Mouse (Mus musculus) embryonic facial prominence, embryonic 12.5 days (tissue): ENCODE measurements around the gene Ggnbp2. TPM values are rescaled to one million over a fixed set of nuclear protein-coding genes. Genes with fewer than 3 reads are reported as not detected.
"Not testable (repeated sequence)": the region's sequence is repeated elsewhere in the genome, so short reads cannot be mapped to it uniquely, and the experiment has no call there.

Experiments used
- ATAC-seq: fragments of 200-750 bp; cut with Nextera tagmentation; 2 replicates; pipeline ENCODE4 v1.8.0; 2017; ENCODE audit not compliant: insufficient number of reproducible peaks, insufficient read depth, low FRiP score, low TSS enrichment
- H3K27ac ChIP-seq: fragments of 300-500 bp; sonication (generic); 2 replicates; pipeline ENCODE4 v1.5.1; 2016; ENCODE audit warnings: mild to moderate bottlenecking
- H3K27me3 ChIP-seq: fragments of 300-500 bp; sonication (generic); 2 replicates; pipeline ENCODE4 v1.6.1; 2016; ENCODE audit warnings: mild to moderate bottlenecking, moderate library complexity
- H3K36me3 ChIP-seq: fragments of 300-500 bp; sonication (generic); 2 replicates; pipeline ENCODE4 v1.6.1; 2016; ENCODE audit warnings: mild to moderate bottlenecking
- H3K4me1 ChIP-seq: fragments of 300-500 bp; sonication (generic); 2 replicates; pipeline ENCODE4 v1.6.1; 2016
- H3K4me2 ChIP-seq: fragments of 300-500 bp; sonication (generic); replicated peaks from 2 replicates; pipeline ENCODE4 v1.6.1; 2016; ENCODE audit warnings: mild to moderate bottlenecking, moderate library complexity
- H3K4me3 ChIP-seq: fragments of 300-500 bp; sonication (generic); 2 replicates; pipeline ENCODE4 v1.5.1; 2016; ENCODE audit warnings: mild to moderate bottlenecking
- H3K9ac ChIP-seq: fragments of 300-500 bp; sonication (generic); 2 replicates; pipeline ENCODE4 v1.6.1; 2016; ENCODE audit warnings: mild to moderate bottlenecking, moderate library complexity
- H3K9me3 ChIP-seq: fragments of 300-500 bp; sonication (generic); 2 replicates; pipeline ENCODE4 v1.6.1; 2016; ENCODE audit warnings: mild to moderate bottlenecking, moderate library complexity
- WGBS: fragments of 180-500 bp; shearing (Covaris S2); methylation state at CpG from one replicate; pipeline ENCODE4 v1.1.7; 2016; 5-methylcytosine and 5-hydroxymethylcytosine counted together
- polyA plus RNA-seq: library from polyadenylated mRNA; unstranded; fragments of >200 nt; fragmentation: Nextera tagmentation; extraction: Ambion mirVana; gene quantifications from 2 replicates; pipeline ENCODE4 v1.2.1, GENCODE M21; 2016

The Ggnbp2 gene
- polyA plus RNA-seq, 1 experiment from 2014 or later = 75.1 TPM

DNA sequence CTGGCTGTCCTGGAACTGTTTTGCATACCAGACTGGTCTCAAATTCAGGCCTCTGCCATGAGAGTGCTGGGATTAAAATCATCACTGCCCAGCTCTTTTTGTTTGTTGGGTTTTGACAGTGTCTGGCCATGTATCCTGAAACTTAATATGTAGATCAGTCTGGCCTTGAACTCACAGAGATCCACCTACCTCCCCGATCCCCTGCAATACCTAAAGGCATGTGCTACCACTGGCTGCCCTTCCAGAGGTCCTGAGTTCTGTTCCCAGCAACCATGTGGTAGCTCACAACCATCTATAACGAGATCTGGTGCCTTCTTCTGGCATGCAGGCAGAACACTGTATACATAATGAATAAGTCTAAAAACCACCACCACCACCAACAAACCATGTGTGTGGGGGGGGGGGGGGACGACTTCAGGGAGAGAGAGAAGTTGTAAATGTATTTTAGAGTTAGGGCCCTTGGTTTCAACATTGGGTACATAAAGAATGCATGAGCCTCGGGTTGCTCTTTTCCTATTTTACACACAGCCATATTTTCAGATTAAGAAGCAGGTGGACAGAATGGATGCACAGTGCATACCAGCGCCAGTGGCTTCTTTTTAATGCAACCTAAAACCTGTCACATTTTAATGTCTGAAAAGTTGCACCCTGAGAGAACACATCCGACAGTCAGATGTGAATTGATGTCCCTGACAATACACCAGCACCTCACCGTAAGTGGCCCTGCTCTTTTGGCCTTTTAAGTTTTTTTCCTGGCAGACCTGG, 8.6 kb upstream of the Ggnbp2 start:
- no peak for ATAC-seq
- no peaks in the 10 kb centered on the region for H3K9me3 ChIP-seq
- no peaks in the 10 kb centered on the region for H3K27me3 ChIP-seq
- H3K36me3 ChIP-seq = peaks cover 12% of the 10 kb centered on the region
- peaks cover 14% of the 10 kb centered on the region for H3K4me1 ChIP-seq
- peak overlapping the region; percentile 86 for H3K4me3 ChIP-seq
- peak overlapping the region; percentile 82 for H3K9ac ChIP-seq
- WGBS = 24% methylated on average over 7 of the region's 7 CpGs
- peak overlapping the region; percentile 94 for H3K27ac ChIP-seq
- H3K4me2 ChIP-seq = peak overlapping the region; percentile 91

DNA sequence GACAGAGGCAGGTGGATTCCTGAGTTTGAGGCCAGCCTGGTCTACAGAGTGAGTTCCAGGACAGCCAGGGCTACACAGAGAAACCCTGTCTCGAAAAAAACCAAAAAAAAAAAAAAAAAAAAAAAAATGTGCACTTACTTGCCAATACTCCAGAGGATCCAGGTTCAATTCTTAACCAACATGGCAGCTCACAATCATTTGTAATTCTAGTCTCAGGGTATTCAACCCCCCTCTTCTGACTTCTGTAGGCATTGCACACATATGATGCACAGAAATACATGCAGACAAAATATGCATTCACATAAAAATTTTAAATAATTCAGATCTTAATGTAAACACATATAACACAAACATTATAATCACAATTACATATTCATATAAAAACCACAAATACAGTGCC, 5.4 kb upstream of the Ggnbp2 start:
- 57% methylated on average over 1 of the region's 1 CpGs for WGBS
- H3K4me3 ChIP-seq, H3K27me3 ChIP-seq, ATAC-seq, H3K4me2 ChIP-seq, H3K9ac ChIP-seq, H3K9me3 ChIP-seq, H3K36me3 ChIP-seq, H3K27ac ChIP-seq: not testable (repeated sequence)
- peaks cover 12% of the 10 kb centered on the region for H3K4me1 ChIP-seq

DNA sequence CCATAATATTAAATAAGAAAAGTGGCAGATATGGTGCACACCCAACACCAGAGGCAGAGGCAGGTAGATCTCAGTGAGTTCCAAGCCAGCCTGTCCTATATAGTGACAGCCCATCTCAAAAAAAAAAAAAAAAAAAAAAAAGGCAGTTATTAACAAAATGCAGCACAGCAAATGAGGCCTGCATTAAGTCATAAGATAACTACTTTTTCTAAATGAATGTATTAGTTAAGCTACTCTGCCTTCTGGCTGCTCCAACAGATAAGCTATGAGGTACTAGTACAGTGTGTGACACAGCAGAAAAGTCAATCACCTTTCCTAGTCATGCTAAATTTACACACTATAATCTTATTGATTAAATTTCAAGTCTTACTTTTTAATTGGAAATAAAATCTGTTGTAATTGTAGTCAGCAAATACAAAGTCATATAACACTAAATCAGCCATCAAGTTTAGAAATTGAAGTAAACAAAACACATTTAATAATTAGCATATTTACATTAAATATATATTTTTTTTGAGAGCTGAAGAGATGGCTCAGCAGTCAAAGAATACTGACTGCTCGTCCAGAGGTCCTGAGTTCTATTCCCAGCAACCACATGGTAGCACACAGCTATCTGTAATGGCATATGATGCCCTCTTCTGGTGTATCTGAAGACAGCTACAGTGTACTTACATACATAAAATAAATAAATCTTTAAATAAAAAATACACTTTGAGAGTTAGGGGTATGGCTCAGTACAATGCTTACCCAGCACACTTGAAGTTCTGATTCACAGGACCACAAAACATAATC, 2.6 kb upstream of the Ggnbp2 start:
- H3K4me2 ChIP-seq = no peak overlapping the region
- ATAC-seq = no peak
- no peak overlapping the region for H3K9ac ChIP-seq
- 80% methylated on average over 1 of the region's 1 CpGs for WGBS
- no peaks in the 10 kb centered on the region for H3K36me3 ChIP-seq
- H3K9me3 ChIP-seq = no peaks in the 10 kb centered on the region
- peaks cover 9% of the 10 kb centered on the region; the same call in 1 of the 2 replicates for H3K4me1 ChIP-seq
- H3K27me3 ChIP-seq = no peaks in the 10 kb centered on the region
- no peak overlapping the region for H3K4me3 ChIP-seq
- H3K27ac ChIP-seq = no peak overlapping the region

DNA sequence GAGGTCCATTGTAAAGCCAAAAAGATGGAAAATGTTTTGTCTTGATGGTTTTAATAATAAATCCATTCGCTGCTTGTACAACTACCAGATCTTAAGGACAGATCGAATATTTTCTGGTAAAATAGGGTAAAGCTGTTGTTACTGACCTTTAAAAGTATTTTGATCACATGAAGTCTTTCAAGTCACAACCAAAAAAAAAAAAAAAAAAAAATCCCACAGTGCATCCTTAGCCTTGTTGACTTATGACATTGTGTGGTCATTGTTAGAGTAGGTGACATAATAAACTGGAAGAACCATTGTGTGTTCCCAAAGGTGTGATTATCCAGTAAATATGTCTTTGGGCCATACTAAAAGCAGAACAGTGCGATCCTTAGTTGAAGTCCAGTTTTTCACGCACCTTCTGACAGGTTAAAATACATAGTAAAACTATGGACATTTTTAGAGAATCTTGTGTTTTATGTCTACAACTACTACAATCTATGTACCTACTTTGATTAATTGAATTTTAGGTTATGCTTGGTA, 992 bp upstream of the Ggnbp2 start:
- peak overlapping the region; percentile 72 for H3K4me2 ChIP-seq
- no peak for ATAC-seq

DNA sequence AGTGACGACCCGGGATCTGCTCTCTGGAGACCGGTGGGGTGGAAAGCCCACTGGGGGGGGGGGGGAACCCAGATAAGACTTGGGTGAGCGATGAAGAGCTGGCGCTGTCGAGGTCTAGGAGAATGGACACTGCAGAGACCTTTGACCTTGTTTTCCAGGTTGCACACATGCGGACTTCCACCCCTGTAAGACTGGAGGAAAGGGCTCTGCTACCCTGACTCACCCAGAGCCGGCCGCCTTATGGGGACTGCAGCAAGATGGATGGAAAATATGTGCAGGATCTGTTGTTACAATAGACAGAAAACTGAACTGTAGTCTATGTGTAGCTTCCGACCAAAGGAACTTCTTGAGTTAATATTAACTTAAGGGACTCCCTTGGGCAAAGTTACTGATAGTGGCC, 429 bp upstream of the Ggnbp2 start:
- under 1% methylated on average over 10 of the region's 10 CpGs for WGBS
- Histone ChIP-seq H3K36me3 (no peaks in the 10 kb centered on the region), H3K4me2 (peak overlapping the region; percentile 72), H3K9me3 (no peaks in the 10 kb centered on the region), H3K27me3 (no peaks in the 10 kb centered on the region), H3K4me1 (peaks cover 16% of the 10 kb centered on the region), H3K4me3 (peak overlapping the region; percentile 93), H3K9ac (peak overlapping the region; percentile 92), H3K27ac (peak overlapping the region; percentile 94)
- 0 out of 2 replicates have a peak, but pooled peaks have one; percentile 6 for ATAC-seq

More for the DNA sequence above, 992 bp upstream of the Ggnbp2 start:
- H3K4me1 ChIP-seq = peaks cover 16% of the 10 kb centered on the region
- H3K36me3 ChIP-seq = no peaks in the 10 kb centered on the region
- no peaks in the 10 kb centered on the region for H3K9me3 ChIP-seq
- peak overlapping the region; percentile 94 for H3K27ac ChIP-seq
- peak overlapping the region; percentile 92 for H3K9ac ChIP-seq
- WGBS = 73% methylated on average over 4 of the region's 4 CpGs
- H3K27me3 ChIP-seq = no peaks in the 10 kb centered on the region
- peak overlapping the region; percentile 93 for H3K4me3 ChIP-seq

DNA sequence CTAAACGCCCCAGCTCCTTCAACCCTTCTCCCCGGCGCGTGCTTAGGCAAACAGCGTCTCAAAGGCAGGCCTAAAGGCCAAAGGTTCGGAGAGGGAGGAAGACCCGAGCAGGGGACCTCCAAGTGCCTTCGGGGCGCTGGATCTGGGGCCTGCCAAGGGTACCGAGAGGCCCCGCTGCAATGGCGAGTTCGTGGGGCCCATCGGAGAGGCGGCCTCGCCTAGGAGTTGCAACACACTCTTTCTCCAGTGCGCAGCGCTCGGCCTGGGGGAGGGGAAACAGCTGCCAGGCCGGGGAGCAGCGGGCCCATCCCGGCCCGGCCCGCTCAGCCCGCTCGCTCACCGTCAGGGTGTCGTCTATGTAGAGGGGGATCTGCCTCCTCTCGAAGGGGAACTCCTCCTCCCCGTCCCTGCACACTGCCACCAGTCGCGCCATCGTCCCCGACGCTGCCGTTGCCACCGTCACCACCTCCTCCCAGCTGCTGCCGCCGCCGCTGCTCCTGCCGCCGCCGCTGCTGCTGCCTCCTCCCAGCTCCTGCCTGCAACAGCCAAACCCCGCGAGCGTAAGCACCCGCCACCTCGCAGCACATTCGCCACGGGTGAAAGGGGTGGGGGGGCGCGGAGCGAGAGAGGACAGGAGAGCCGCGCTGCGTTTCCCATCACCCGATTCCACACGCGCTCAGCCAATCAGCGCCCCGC, 932 bp downstream of the Ggnbp2 start:
- H3K9ac ChIP-seq = peak overlapping the region; percentile 93
- peak overlapping the region; percentile 93 for H3K4me3 ChIP-seq
- no peaks in the 10 kb centered on the region for H3K27me3 ChIP-seq
- H3K27ac ChIP-seq = peak overlapping the region; percentile 94
- H3K4me1 ChIP-seq = peaks cover 16% of the 10 kb centered on the region
- ATAC-seq = peak; percentile 87
- peak overlapping the region; percentile 72 for H3K4me2 ChIP-seq
- no peaks in the 10 kb centered on the region for H3K9me3 ChIP-seq
- H3K36me3 ChIP-seq = no peaks in the 10 kb centered on the region
- under 1% methylated on average over 61 of the region's 61 CpGs for WGBS

DNA sequence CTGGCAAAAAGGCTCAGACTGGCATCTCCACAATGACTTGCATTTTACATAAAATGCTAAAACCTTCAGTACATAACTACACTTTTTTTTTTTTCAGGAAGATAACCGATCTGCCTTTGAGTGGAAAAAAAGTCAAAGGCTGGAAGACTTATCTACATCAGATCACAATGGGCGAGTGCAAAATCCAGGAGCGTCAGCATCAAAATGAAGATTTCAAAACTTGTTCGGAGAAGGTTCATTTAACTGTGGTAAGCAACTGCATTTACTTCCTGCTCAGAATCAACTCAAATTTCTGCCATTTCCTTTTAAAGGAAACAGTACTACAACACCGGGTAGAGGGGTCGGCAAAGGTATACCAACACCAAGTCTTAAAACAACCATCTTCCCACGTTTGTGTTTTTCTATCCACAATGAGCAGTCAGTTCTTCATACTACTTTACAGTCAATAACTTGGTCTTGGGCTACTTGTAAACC, 1.8 kb downstream of the Ggnbp2 start:
- H3K4me3 ChIP-seq = peak overlapping the region; percentile 93
- 14% methylated on average over 7 of the region's 7 CpGs for WGBS
- H3K4me2 ChIP-seq = peak overlapping the region; percentile 72
- no peaks in the 10 kb centered on the region for H3K9me3 ChIP-seq
- H3K4me1 ChIP-seq = peaks cover 16% of the 10 kb centered on the region
- H3K36me3 ChIP-seq = no peaks in the 10 kb centered on the region
- H3K9ac ChIP-seq = peak overlapping the region; percentile 93
- H3K27ac ChIP-seq = 0 out of 2 replicates have a peak overlapping the region, but pooled peaks have one; percentile 94
- no peak for ATAC-seq
- no peaks in the 10 kb centered on the region for H3K27me3 ChIP-seq

DNA sequence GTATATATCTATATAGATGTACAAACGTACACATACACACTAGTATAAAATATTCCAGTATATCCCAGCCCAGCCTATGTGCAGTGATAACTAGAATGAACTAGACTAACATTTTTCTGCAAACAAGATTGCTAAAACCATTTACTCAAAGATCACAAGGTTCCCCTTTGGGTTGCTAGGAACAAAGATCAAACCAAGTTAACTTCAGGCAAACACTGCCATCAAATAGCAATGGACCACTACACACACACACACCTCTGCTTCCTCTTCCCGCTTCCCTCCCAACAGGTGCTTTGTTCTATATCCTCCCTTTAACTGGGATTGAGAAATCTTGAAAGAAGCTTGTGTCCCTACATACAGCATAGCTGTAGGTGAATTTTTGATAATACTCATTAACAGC, 3.0 kb downstream of the Ggnbp2 start:
- ATAC-seq = no peak
- Histone ChIP-seq H3K4me3 (no peak overlapping the region), H3K4me1 (peaks cover 16% of the 10 kb centered on the region), H3K36me3 (no peaks in the 10 kb centered on the region), H3K27ac (no peak overlapping the region), H3K9me3 (no peaks in the 10 kb centered on the region), H3K9ac (no peak overlapping the region; the same call in 1 of the 2 replicates), H3K4me2 (no peak overlapping the region), H3K27me3 (no peaks in the 10 kb centered on the region)
- 92% methylated on average over 2 of the region's 2 CpGs for WGBS

DNA sequence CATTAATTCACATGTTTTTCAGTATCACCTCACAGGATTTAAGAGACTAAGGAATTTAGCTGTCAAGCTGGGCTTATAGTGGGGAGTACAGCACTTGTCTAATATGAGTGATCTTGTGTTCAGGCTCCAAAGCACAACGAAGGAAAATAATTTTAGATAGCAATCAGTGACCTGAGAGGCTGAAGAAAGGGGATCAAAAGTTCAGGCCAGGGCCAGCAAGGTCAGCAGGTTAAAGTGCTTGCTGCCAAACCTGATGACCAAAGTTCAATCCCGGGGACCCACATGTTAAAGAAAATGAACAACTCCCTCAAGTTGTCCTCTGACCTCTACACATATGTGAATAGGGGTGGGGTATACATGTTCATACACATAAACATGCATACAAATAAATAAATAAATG, 5.3 kb downstream of the Ggnbp2 start:
- no peak overlapping the region for H3K4me3 ChIP-seq
- no peak for ATAC-seq

DNA sequence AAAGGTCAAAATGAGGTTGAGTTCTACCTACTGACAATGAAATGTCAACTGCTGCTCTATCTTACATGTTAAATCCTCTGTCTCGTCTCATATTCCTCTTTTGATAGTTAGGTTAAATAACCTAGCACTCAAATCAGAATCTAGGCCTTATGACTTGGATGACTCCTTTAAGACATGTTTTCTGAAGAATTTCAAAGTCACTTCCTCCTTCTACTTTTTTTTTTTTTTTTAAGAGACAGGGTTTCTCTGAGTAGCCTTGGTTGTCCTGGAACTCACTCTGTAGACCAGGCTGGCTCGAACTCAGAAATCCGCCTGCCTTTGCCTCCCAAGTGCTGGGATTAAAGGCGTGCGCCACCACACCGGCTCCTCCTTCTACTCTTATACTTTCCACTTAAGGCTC, 15.3 kb downstream of the Ggnbp2 start:
- H3K4me2 ChIP-seq = no peak overlapping the region
- H3K27me3 ChIP-seq = no peaks in the 10 kb centered on the region
- no peaks in the 10 kb centered on the region for H3K9me3 ChIP-seq
- peaks cover 49% of the 10 kb centered on the region for H3K36me3 ChIP-seq
- no peaks in the 10 kb centered on the region for H3K4me1 ChIP-seq
- no peak overlapping the region for H3K27ac ChIP-seq
- H3K4me3 ChIP-seq = no peak overlapping the region
- no peak for ATAC-seq
- WGBS = 95% methylated on average over 6 of the region's 6 CpGs
- no peak overlapping the region for H3K9ac ChIP-seq

More for the DNA sequence above, 5.3 kb downstream of the Ggnbp2 start:
- H3K9me3 ChIP-seq = no peaks in the 10 kb centered on the region
- no peak overlapping the region for H3K4me2 ChIP-seq
- H3K4me1 ChIP-seq = peaks cover 13% of the 10 kb centered on the region
- no peak overlapping the region for H3K9ac ChIP-seq
- no peak overlapping the region for H3K27ac ChIP-seq
- peaks cover 3% of the 10 kb centered on the region; the same call in 1 of the 2 replicates for H3K36me3 ChIP-seq
- 54% methylated on average over 2 of the region's 2 CpGs for WGBS
- H3K27me3 ChIP-seq = no peaks in the 10 kb centered on the region

DNA sequence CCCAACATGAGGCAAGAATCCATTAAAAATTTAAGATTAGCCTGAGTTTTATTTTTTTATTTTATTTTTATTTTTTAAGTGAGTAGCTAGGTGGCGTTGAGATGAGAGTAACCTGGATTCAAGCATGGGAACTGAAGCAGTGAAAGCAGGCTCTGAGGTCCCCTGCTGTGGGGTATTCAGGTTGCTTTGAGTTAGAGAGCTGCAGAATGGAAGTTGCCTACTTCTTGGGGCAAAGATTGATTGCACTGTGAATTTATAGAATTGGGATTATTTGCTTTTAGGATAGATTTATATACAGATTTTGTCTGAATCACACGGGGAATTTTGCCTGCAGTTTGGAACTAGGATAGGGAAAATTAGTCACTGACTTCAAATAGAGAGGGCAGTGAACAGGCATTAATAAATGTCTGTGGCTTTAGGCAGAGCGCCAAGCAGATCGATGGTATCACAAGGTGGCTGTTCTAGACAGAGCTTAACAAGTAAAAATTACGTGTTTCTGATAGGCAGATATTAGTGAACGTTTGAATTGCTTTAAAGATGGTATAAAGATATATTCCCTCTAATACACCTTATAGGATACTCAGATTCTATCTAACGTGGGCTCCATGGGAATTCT, 23.0 kb downstream of the Ggnbp2 start:
- H3K27ac ChIP-seq = no peak overlapping the region
- peaks cover 61% of the 10 kb centered on the region for H3K36me3 ChIP-seq
- WGBS = 90% methylated on average over 7 of the region's 7 CpGs
- ATAC-seq = no peak
- H3K4me2 ChIP-seq = no peak overlapping the region
- no peaks in the 10 kb centered on the region for H3K27me3 ChIP-seq
- no peaks in the 10 kb centered on the region for H3K9me3 ChIP-seq
- H3K9ac ChIP-seq = no peak overlapping the region
- H3K4me3 ChIP-seq = no peak overlapping the region
- no peaks in the 10 kb centered on the region for H3K4me1 ChIP-seq
